Mouse (Mus musculus) ES-E14 (cell line): ENCODE data around the gene Cdh22.

Experiments
- CHD2 ChIP-seq: IDR thresholded peaks from 2 replicates; pipeline ENCODE4 v1.6.1; 2014; ENCODE audit warnings: mild to moderate bottlenecking, low read depth, low read length, inconsistent platforms
- ZNF384 ChIP-seq: IDR thresholded peaks from 2 replicates; pipeline ENCODE4 v1.6.1; 2012; ENCODE audit warnings: low read depth, low read length, inconsistent platforms

- TF ChIP-seq ZNF384 = no peak
- TF ChIP-seq CHD2 = no peak
These were observed 18.6 kb upstream of the Cdh22 start for GRCm38 (mm10) chr2:165253269-165253668.
